Mouse (Mus musculus) small intestine, adult 10 weeks (tissue): ENCODE data around the gene Zfyve27. TPM values are rescaled to one million over a fixed set of nuclear protein-coding genes. Genes with fewer than 3 reads are reported as not detected.

Source experiments
- polyA plus RNA-seq: library from polyadenylated mRNA; stranded (reverse); fragments of 350-450 nt; fragmentation: Illumina TruSeq; extraction: RNeasy Lipid Tissue Mini Kit (QIAGEN cat#74804); gene quantifications from one replicate; pipeline ENCODE4 v1.2.3, GENCODE M21; 2014; ENCODE audit warnings: low replicate concordance

Zfyve27 gene
- 8.5 TPM for polyA plus RNA-seq

DNA sequence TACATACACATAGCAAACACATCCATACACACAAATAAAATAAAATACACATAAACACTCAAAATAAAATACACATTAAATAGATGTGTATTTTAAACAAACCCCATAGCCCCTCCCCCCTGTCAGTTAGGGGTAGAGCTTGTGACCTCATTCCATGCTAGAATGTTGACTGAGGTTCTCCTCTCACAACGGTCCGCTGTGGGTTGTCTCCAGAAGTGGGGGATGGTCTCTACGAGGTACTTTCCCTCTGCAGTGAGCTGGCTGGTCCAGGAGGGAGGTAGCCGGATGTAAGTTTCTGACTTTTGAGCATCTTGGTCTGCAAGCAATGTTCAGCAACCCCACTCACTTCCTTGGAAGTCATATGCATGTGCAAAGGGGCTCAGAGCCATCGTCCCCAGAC is at the start of gene Zfyve27:
TSS of gene Zfyve27 (plus strand) at position 188 of the 400 bp plus-strand sequence.

DNA sequence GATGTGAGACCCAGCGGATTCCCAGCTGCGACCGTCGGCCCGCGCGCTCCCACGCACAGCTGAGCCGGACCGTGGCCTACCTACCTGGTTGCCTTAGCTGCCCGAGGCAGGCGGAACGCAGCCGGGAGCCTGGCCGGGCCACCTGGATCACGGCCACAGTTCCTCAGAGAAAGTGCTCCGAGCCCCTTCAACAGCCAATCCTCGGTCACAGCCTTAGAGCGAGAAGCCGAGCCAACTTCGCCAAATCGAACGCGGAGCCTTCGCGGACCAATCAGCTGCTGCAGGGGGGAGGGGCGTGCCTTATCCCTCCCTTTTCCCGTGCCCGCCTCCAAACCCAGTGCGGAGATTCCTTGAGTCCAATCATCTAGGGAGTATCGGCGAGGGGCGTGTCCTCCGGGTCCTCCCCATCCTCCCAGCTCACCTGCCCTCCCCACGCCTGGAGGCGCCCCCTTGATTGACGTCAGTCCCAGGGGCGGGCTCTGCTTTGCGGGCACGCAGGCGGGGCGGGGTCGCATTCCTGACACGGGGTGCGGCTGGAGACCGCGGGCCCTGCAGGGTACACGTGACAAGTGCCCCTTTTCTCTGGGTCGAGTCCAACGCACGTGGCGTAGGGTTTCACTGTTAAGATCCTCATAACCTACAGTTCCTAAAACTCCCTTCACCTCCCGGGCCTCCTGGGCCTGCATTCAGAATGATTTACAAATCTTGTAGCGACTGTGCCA is 34.8 kb upstream of the Zfyve27 start, which contains the start of gene Avpi1:
TSS of gene Avpi1 (minus strand) at position 273 of the 722 bp plus-strand sequence.

DNA sequence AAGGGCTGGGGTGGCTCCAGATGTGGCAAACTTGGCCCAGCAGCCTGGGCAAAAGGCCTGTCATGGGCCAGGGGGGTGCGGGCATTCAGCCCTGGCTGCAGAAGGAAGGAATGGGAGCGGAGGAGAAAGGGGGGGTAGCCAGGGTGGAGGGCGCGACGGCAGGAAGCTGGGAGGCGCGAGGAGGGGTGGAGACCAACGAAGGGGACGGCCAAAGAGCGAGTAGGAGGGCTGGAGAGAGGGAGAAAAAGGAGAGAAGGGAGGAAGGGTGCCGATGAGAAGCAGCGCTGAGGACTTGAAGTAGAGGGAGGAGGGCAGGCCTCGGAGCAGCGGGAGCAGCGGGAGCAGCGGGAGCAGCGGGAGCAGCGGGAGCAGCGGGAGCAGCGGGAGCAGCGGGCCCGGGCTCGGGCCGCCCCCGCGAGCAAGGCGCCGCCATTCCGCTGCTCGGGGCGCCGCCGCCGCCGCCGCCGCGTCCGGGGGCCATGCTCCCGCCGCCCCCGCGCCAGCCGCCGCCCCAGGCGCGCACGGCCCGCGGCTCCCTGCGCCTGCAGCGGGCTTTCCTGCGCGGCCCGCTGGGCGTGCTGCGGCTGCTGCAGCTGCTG is 16.5 kb upstream of the Zfyve27 start, which contains the start of gene Marveld1:
TSS of gene Marveld1 (plus strand) at position 231 of the 599 bp plus-strand sequence.

DNA sequence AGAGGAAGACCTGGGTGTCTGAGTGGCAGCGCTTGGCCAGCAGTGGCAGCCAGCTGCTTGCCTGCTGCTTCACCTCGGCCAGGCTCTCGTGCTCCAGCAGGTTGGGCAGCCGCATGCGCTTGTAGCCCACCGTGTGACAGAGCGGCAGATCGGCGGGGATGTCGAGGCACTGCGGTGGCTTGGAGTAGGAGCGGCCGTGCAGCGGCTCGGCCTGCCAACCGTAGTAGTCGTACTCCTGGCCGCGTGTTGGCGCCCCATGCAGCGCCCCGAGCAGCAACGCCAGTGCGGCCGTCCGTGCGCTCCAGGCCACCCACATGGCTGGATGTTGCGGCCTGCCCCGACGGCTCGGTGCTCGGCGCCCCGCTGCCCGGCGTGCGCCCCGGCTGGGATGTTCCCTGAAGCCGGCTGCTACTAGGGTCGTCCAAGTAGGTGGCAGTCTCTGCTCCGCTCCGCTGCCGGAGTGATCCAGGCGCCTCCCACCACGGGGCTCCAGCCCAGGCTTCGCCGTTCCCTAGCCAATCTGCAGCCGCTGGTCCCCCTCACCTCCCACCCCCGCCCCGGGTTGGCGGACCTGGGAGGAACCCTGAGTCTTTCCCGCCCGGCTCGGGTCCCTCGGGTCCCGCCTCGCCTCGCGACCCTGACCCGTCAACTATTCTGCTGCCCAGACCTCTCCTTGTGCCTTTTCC is 38.1 kb downstream of the Zfyve27 start, which contains the start of gene Sfrp5:
TSS of gene Sfrp5 (minus strand) at position 557 of the 686 bp plus-strand sequence.

Other genes with a start within 250 kb of the Zfyve27 start
- 12.8 TPM for gene Exosc1, start 230.5 kb upstream of the Zfyve27 start, polyA plus RNA-seq
- gene Zdhhc16, start 230.5 kb upstream of the Zfyve27 start, polyA plus RNA-seq = 16.8 TPM
- 8.1 TPM for gene Mms19, start 182.8 kb upstream of the Zfyve27 start, polyA plus RNA-seq
- not detected for gene Ubtd1, start 182.2 kb upstream of the Zfyve27 start, polyA plus RNA-seq
- not detected for gene Ankrd2, start 128.0 kb upstream of the Zfyve27 start, polyA plus RNA-seq
- gene Hoga1, start 118.3 kb upstream of the Zfyve27 start, polyA plus RNA-seq = 0.71 TPM
- gene 4933411K16Rik, start 111.7 kb upstream of the Zfyve27 start, polyA plus RNA-seq = not detected
- gene Morn4, start 77.6 kb upstream of the Zfyve27 start, polyA plus RNA-seq = not detected
- 6.3 TPM for gene Pi4k2a, start 73.5 kb upstream of the Zfyve27 start, polyA plus RNA-seq
- gene Avpi1, start 34.9 kb upstream of the Zfyve27 start, polyA plus RNA-seq = not detected
- 3.7 TPM for gene Marveld1, start 16.6 kb upstream of the Zfyve27 start, polyA plus RNA-seq
- 0.45 TPM for gene Sfrp5, start 38.3 kb downstream of the Zfyve27 start, polyA plus RNA-seq
- 0.30 TPM for gene Golga7b, start 83.6 kb downstream of the Zfyve27 start, polyA plus RNA-seq